Mouse (Mus musculus) forebrain, embryonic 13.5 days (tissue): ENCODE measurements at regions not wholly inside any gene's neighbourhood (a gene's known extent, or its start where the extent isn't known, plus 50 kb on each side); places are given as distances from the start of the nearest gene placed in this dataset.

ENCODE experiments used
- ATAC-seq: fragments of 200-750 bp; cut with Nextera tagmentation; 2 replicates; pipeline ENCODE4 v1.8.0; 2017
- H3K27ac ChIP-seq: fragments of 300-500 bp; sonication (generic); 2 replicates; pipeline ENCODE4 v1.5.1; 2015; ENCODE audit warnings: inconsistent platforms, mild to moderate bottlenecking, moderate library complexity
- H3K27me3 ChIP-seq: fragments of 300-500 bp; sonication (generic); 2 replicates; pipeline ENCODE4 v1.6.1; 2015; ENCODE audit warnings: mild to moderate bottlenecking, inconsistent platforms
- H3K36me3 ChIP-seq: fragments of 300-500 bp; sonication (generic); 2 replicates; pipeline ENCODE4 v1.6.1; 2015; ENCODE audit warnings: mild to moderate bottlenecking, inconsistent platforms; ENCODE audit not compliant: poor library complexity, severe bottlenecking
- H3K4me1 ChIP-seq: fragments of 300-500 bp; sonication (generic); 2 replicates; pipeline ENCODE4 v1.6.1; 2015; ENCODE audit warnings: inconsistent platforms
- H3K4me2 ChIP-seq: fragments of 300-500 bp; sonication (generic); 2 replicates; pipeline ENCODE4 v1.6.1; 2015; ENCODE audit warnings: inconsistent platforms, mild to moderate bottlenecking, moderate library complexity
- H3K4me3 ChIP-seq: fragments of 300-500 bp; sonication (generic); 2 replicates; pipeline ENCODE4 v1.5.1; 2015; ENCODE audit warnings: mild to moderate bottlenecking, inconsistent platforms
- H3K9ac ChIP-seq: fragments of 300-500 bp; sonication (generic); 2 replicates; pipeline ENCODE4 v1.6.1; 2015; ENCODE audit warnings: mild to moderate bottlenecking, inconsistent platforms
- H3K9me3 ChIP-seq: fragments of 300-500 bp; sonication (generic); replicated peaks from 2 replicates; pipeline ENCODE4 v1.6.1; 2016; ENCODE audit warnings: inconsistent platforms
- WGBS: fragments of 180-500 bp; shearing (Covaris S2); methylation state at CpG from one replicate; pipeline ENCODE4 v1.1.7; 2015; 5-methylcytosine and 5-hydroxymethylcytosine counted together

DNA sequence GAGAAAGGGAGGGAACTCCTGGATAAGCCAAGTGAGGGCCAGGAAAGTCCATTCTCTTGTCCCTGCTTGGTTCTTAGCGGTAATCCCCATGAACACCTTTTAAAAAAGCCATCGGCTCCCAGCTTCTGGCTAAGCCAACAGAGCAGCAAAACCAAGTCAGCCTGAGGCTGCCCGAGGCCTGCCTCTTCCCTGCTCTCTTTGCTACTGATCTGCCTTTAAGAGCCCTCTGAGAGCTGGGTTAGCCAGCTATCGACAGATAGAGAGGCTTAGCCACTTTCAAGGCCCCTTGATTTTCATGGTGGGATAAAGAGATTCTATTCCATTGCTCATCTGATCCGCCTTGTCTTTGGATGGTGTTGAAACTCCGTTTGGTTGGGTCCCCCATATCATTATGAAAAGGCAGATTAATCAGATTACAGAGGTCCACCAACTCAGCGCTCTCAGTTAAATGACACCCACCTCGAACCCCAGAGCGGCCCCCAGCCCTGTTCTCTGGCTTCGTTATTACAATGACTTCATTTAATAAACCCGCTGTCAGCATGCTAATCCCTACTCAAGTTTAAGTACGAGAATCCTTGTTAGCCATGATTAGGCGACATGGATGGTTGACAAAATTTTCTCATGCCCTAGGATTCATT, 66.1 kb downstream of the Slc4a3 start:
- no peak for ATAC-seq
- H3K27ac ChIP-seq, result no peak overlapping the region
- 46% methylated on average over 13 of the region's 13 CpGs for WGBS
- no peaks in the 10 kb centered on the region for H3K27me3 ChIP-seq
- H3K9me3 ChIP-seq, result no peaks in the 10 kb centered on the region
- H3K36me3 ChIP-seq, result no peaks in the 10 kb centered on the region
- no peak overlapping the region for H3K4me2 ChIP-seq
- H3K4me1 ChIP-seq, result peaks cover 34% of the 10 kb centered on the region
- H3K4me3 ChIP-seq, result no peak overlapping the region
- no peak overlapping the region for H3K9ac ChIP-seq

DNA sequence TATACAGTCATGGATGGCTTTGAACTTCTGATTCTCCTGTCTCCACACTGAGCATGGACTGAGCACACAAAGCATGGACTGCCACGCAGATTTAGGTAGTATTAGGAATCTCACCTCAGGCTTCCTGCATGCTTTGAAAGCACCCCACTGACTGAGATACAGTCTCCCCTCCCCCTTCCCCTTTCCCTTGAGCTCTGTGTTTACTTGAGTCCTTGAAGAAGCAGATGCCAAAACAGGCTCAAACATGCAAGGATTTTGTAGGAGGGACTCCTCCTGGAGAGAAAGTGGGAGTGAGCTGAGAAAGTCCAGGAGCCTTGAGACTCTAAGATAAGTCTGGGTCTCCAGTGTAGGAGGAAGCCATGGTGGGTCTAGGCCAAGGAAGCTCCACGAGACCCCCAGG, 67.1 kb downstream of the Slc4a3 start:
- H3K27ac ChIP-seq, result no peak overlapping the region
- 64% methylated on average over 2 of the region's 2 CpGs for WGBS
- ATAC-seq, result no peak

DNA sequence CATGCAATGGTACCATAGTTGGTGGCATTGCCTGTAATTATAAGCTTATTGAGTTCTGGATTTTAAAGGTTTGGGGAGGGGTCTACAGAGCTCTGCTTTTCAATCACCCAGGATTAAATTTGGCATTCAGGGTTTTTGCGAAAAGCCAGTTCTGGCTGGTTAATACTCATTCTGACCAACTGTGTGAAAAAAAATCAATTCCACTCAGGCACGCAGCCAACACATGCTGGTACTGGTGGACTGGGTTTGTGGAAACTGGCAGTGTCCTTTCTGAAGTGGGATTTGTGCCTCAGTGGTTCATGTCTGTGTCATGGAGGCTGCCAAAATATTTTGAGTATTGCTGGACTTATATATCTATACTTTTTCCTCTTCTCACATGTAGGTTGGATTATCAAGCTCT, 70.9 kb downstream of the Slc4a3 start:
- Histone ChIP-seq H3K9ac (no peak overlapping the region), H3K9me3 (no peaks in the 10 kb centered on the region), H3K27ac (no peak overlapping the region), H3K4me2 (no peak overlapping the region), H3K36me3 (no peaks in the 10 kb centered on the region), H3K4me3 (no peak overlapping the region), H3K27me3 (no peaks in the 10 kb centered on the region), H3K4me1 (peaks cover 14% of the 10 kb centered on the region)
- ATAC-seq, result no peak
- WGBS, result 59% methylated on average over 2 of the region's 2 CpGs

More for the DNA sequence above, 67.1 kb downstream of the Slc4a3 start:
- no peak overlapping the region for H3K9ac ChIP-seq
- no peak overlapping the region for H3K4me2 ChIP-seq
- H3K27me3 ChIP-seq, result no peaks in the 10 kb centered on the region
- no peak overlapping the region for H3K4me3 ChIP-seq
- no peaks in the 10 kb centered on the region for H3K36me3 ChIP-seq
- H3K9me3 ChIP-seq, result no peaks in the 10 kb centered on the region
- H3K4me1 ChIP-seq, result peaks cover 38% of the 10 kb centered on the region

DNA sequence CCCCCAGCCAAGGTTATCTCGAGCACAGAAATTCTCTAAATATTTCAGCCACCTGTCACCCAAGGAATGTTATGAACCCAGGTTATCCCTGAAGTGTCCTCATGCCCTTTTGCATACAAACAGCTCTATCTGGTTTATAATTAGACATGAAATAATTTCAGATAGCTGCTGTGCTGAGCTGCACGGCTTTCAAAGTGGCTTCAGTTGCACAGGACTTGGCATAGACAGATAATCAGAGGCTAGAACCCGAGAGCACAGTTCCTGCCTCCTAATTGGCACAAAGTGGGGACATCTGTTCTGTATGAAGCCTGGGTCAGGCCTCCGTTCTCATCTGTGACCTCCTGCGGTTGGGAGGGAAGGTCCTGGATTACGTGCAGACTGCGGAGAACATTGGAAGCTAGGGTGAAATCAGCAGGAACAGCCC, 72.3 kb downstream of the Slc4a3 start:
- ATAC-seq, result no peak
- no peak overlapping the region for H3K9ac ChIP-seq
- H3K9me3 ChIP-seq, result no peaks in the 10 kb centered on the region
- no peak overlapping the region for H3K4me3 ChIP-seq
- peaks cover 11% of the 10 kb centered on the region; the same call in 1 of the 2 replicates for H3K4me1 ChIP-seq
- no peak overlapping the region for H3K4me2 ChIP-seq
- H3K27me3 ChIP-seq, result no peaks in the 10 kb centered on the region
- no peak overlapping the region for H3K27ac ChIP-seq
- WGBS, result 69% methylated on average over 7 of the region's 7 CpGs
- no peaks in the 10 kb centered on the region for H3K36me3 ChIP-seq

DNA sequence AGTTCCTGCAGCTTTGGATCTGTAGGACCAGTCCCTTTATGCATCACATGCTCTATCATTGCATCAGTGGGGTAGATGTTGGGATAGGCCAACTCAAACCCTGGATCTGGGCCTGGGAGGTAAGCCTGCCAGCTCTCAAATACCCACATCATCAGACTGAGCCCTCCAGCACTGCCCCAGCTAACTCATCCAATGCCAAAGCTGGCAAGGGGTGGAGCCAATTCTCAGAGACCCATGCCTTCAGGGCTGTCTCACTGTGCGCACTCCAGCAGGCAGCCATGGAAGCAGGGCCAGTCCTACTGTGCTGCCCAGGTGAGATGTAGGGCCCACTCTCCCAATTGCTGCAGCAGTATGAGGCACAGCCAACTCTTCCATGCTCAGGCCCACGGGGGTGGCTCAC, 84.2 kb downstream of the Slc4a3 start:
- no peaks in the 10 kb centered on the region for H3K36me3 ChIP-seq
- no peak overlapping the region for H3K4me2 ChIP-seq
- 86% methylated on average over 2 of the region's 2 CpGs for WGBS
- H3K27me3 ChIP-seq, result no peaks in the 10 kb centered on the region
- no peak overlapping the region for H3K4me3 ChIP-seq
- H3K4me1 ChIP-seq, result no peaks in the 10 kb centered on the region
- H3K27ac ChIP-seq, result no peak overlapping the region
- H3K9me3 ChIP-seq, result no peaks in the 10 kb centered on the region
- H3K9ac ChIP-seq, result no peak overlapping the region
- ATAC-seq, result no peak

DNA sequence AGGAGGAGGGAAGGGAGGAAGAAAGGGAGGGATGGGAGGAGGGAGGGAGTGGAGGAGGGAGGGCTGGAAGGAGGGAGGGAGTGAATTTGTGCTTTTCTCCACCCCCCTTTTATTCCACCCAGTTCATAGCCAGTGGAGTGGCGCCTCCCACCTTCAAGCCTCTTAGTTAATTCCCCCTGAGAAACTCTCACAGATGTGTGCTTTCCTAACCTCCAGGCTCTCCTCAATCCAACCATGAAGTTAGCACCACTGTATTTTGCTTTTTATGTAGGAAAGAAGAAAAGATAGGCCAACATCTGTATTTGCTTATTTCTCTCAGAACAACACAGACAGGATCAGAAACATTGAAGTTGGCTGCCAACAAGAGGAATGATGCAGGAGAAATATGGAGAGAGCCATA, 85.7 kb downstream of the Slc4a3 start:
- no peak for ATAC-seq
- WGBS, result 18% methylated on average over 1 of the region's 1 CpGs
- H3K4me1 ChIP-seq, result no peaks in the 10 kb centered on the region

DNA sequence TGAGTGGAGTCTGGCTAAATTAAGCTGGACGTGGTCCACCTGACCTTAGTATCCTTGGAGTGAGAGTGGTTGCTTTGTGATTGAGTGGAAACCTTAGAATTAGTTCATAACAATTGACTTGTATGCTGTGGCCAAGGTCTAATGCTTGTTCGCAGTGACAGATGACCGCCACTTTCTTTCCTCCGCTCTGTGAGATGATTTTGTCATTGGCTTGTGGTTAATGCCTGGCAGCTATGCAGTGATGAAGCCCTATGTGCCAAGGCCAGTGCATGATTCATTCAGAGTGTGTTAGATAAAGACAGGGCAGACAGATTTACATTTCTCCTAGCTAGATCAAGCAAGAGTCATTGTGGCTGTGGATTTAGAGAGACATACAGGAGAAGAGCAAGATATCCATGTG, 89.5 kb downstream of the Slc4a3 start:
- H3K27me3 ChIP-seq, result no peaks in the 10 kb centered on the region
- H3K4me2 ChIP-seq, result no peak overlapping the region
- H3K4me1 ChIP-seq, result no peaks in the 10 kb centered on the region
- no peak overlapping the region for H3K4me3 ChIP-seq
- WGBS, result 92% methylated on average over 4 of the region's 4 CpGs
- no peaks in the 10 kb centered on the region for H3K9me3 ChIP-seq
- no peak overlapping the region for H3K9ac ChIP-seq
- H3K36me3 ChIP-seq, result no peaks in the 10 kb centered on the region
- no peak for ATAC-seq
- H3K27ac ChIP-seq, result no peak overlapping the region

More for the DNA sequence above, 85.7 kb downstream of the Slc4a3 start:
- no peak overlapping the region for H3K4me3 ChIP-seq
- no peak overlapping the region for H3K4me2 ChIP-seq
- no peaks in the 10 kb centered on the region for H3K36me3 ChIP-seq
- H3K9me3 ChIP-seq, result no peaks in the 10 kb centered on the region
- H3K27me3 ChIP-seq, result no peaks in the 10 kb centered on the region
- no peak overlapping the region for H3K27ac ChIP-seq
- no peak overlapping the region for H3K9ac ChIP-seq

DNA sequence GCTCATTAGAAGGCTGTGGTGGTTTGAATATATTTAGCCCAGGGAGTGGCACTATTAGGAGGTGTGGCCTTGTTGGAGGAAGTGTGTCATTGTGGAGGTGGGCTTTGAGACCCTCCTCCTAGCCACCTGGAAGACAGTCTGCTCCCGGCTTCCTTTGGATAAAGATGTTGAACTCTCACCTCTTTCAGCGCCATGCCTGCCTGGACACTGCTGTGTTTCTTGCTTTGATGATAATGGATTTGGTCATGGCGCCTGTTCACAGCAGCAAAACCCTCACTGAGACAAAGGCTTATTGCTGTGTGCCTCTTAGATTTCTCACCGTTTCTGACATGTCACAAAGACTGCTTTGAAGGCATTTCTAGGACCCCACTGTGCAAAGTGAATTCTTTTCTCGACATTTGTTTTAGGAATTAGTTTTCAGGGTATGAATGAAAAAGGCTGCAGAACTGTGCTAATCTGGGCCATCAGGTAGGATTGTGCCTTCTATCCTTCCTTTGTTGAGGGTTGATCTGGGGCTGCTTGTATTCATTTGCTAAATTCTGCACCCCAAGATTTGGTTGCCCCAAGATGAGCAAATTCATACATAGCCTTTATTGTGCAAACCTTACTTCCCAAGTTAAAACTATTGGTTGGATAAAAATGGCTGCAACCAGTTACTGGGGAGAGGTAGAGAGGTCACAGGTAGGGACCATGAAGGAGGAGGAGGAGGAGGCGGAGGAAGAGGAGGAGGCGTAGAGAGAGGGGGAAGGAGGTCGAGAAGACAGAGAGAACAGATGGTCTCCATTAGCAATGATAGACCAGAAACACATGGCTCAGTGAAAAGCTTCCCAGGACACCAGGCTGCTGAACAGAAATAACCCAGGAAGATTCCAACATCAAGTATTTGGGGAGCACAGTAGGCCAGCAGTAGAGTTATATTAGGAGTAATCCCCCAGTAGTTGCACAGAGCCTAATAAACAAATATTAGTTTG, 93.2 kb downstream of the Slc4a3 start:
- H3K4me3 ChIP-seq, result no peak overlapping the region
- H3K36me3 ChIP-seq, result no peaks in the 10 kb centered on the region
- H3K27ac ChIP-seq, result no peak overlapping the region
- H3K4me1 ChIP-seq, result no peaks in the 10 kb centered on the region
- no peak for ATAC-seq
- H3K4me2 ChIP-seq, result no peak overlapping the region
- H3K9me3 ChIP-seq, result no peaks in the 10 kb centered on the region
- no peaks in the 10 kb centered on the region for H3K27me3 ChIP-seq
- 47% methylated on average over 8 of the region's 8 CpGs for WGBS
- H3K9ac ChIP-seq, result no peak overlapping the region

DNA sequence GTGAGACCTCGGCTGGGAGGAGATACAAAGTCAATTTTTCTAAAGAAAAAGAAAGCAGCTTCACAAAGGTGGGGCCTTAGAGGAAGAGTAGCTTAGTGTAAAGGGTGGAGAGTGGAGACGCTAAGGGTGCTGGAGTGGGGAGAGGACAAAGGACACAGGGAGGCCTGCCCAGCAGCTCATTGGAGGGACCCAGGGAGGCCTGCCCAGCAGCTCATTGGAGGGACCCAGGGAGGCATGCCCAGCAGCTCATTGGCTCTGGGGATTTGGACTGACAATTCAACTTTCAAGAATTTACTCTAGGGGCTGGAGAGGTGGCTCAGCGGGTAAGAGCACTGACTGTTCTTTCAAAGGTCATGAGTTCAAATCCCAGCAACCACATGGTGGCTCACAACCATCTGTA, 96.4 kb downstream of the Slc4a3 start:
- 62% methylated on average over 3 of the region's 3 CpGs for WGBS
- H3K9ac ChIP-seq, result no peak overlapping the region
- H3K27ac ChIP-seq, result no peak overlapping the region
- no peak overlapping the region for H3K4me2 ChIP-seq
- no peaks in the 10 kb centered on the region for H3K9me3 ChIP-seq
- H3K4me1 ChIP-seq, result no peaks in the 10 kb centered on the region
- no peak overlapping the region for H3K4me3 ChIP-seq
- no peaks in the 10 kb centered on the region for H3K27me3 ChIP-seq
- no peak for ATAC-seq
- H3K36me3 ChIP-seq, result no peaks in the 10 kb centered on the region

DNA sequence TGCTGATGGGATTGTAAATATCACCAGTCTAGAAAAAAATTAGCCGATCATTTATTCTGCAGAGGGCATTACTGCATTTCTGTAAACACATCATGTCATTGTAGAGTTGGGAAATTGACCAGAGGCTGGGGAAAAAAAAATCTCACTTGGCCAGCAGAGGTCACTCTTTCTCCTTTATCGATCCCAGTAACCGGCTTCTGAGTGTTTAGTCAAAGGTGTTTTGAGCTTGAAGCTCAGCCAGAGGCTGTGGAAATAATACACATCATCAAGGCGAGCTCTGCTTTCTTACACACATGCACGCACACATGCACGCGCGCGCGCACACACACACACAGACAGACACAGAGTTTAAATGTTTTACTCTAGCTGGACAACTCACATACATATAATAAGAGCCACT, 106.5 kb downstream of the Slc4a3 start:
- Histone ChIP-seq H3K27me3 (no peaks in the 10 kb centered on the region; the same call in 1 of the 2 replicates), H3K27ac (no peak overlapping the region)

DNA sequence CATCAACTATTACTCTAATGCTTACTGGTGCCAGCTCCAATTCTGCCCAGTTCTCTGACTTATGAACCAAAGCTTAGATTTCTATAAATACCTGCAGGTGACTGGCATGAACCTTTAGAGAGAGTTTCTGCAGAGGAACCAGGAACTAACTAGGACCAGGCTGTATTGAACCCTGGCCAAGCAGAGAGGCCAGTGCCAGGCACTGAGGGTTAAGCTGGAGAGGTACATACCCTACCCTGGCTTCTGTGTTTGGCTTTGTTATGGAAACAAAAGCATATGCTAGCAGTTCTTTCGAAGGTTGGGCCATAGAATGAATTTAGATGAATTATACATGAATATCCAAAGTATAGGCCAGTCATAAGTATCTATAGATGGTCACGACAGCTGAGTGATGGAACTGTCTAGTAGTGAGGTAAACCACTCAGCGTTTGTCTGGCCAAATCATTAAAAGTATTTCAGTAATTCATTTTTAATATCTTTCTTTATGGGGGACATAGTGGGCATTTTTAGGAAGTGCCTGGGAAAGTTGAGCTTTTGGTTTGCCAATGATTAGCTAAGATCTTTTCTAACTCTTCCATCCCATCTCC, 107.0 kb downstream of the Slc4a3 start:
- no peaks in the 10 kb centered on the region for H3K36me3 ChIP-seq
- H3K9me3 ChIP-seq, result no peaks in the 10 kb centered on the region
- 48% methylated on average over 3 of the region's 3 CpGs for WGBS
- peak overlapping the region; percentile 44; the same call in 1 of the 2 replicates for H3K4me2 ChIP-seq
- H3K27ac ChIP-seq, result no peak overlapping the region
- H3K4me3 ChIP-seq, result no peak overlapping the region
- peak; percentile 58 for ATAC-seq
- H3K9ac ChIP-seq, result no peak overlapping the region
- no peaks in the 10 kb centered on the region; the same call in 1 of the 2 replicates for H3K27me3 ChIP-seq
- H3K4me1 ChIP-seq, result peaks cover 17% of the 10 kb centered on the region

More for the DNA sequence above, 106.5 kb downstream of the Slc4a3 start:
- peak; percentile 46 for ATAC-seq
- peaks cover 17% of the 10 kb centered on the region for H3K4me1 ChIP-seq
- H3K4me3 ChIP-seq, result no peak overlapping the region
- no peak overlapping the region for H3K9ac ChIP-seq
- no peaks in the 10 kb centered on the region for H3K36me3 ChIP-seq
- H3K9me3 ChIP-seq, result no peaks in the 10 kb centered on the region
- 10% methylated on average over 10 of the region's 10 CpGs for WGBS
- H3K4me2 ChIP-seq, result no peak overlapping the region

DNA sequence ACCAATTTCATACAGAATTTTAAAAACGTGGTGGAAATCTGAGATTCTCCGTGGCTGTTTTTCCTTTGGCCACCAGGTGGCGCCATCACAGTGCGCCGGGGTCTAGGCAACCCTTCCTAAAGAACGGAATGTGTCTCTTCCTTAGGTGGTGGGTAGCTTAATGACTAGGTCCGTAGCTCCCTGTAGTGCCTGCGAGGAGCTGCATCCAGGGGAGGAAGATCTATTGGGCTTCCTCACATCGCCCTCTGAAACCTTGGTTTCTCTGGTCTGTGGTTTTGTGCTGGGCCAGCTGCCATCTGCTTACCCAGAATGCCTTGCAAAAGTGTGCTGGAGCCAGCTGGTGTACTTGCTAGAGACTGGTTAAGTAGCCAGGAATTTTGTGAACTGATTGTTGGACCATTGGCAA, 107.6 kb downstream of the Slc4a3 start:
- H3K4me2 ChIP-seq, result peak overlapping the region; percentile 44
- H3K4me1 ChIP-seq, result peaks cover 17% of the 10 kb centered on the region
- no peaks in the 10 kb centered on the region for H3K36me3 ChIP-seq
- under 1% methylated on average over 9 of the region's 9 CpGs for WGBS
- H3K9me3 ChIP-seq, result no peaks in the 10 kb centered on the region
- H3K9ac ChIP-seq, result no peak overlapping the region
- H3K27me3 ChIP-seq, result no peaks in the 10 kb centered on the region; the same call in 1 of the 2 replicates
- H3K27ac ChIP-seq, result no peak overlapping the region
- ATAC-seq, result peak; percentile 90
- peak overlapping the region; percentile 17; the same call in 1 of the 2 replicates for H3K4me3 ChIP-seq
